Mouse (Mus musculus): ENCODE measurements around the gene Atp2a3. TPM values are rescaled to one million over a fixed set of nuclear protein-coding genes. Genes with fewer than 3 reads are reported as not detected.

Gene Atp2a3
- 2.1 and 2.4 TPM in 2 replicates for polyA plus RNA-seq (2012; rRNA removed)

GRCm38 (mm10) chr11:72961072-72961980 is at the start of gene Atp2a3:
Gene Atp2a3 (plus strand): TSS chr11:72961169.

GRCm38 (mm10) chr11:72998771-72999170 is 37.8 kb downstream of the Atp2a3 start, which contains the start of gene P2rx1:
Gene P2rx1 (plus strand): TSS chr11:72999103.

GRCm38 (mm10) chr11:73018471-73019146 is 57.6 kb downstream of the Atp2a3 start, which contains the start of gene Camkk1:
Gene Camkk1 (plus strand): TSS chr11:73019008.

Other genes with a start within 250 kb of the Atp2a3 start
- 4.3 and 4.4 TPM in 2 replicates for gene Cyb5d2, start 165.0 kb upstream of the Atp2a3 start, polyA plus RNA-seq (2012; rRNA removed)
- gene Zzef1, start 164.9 kb upstream of the Atp2a3 start, polyA plus RNA-seq (2012; rRNA removed), result 14.6 and 19.9 TPM in 2 replicates
- gene P2rx1, start 37.9 kb downstream of the Atp2a3 start, polyA plus RNA-seq (2012; rRNA removed), result 1.2 and 1.7 TPM in 2 replicates
- gene Camkk1, start 57.8 kb downstream of the Atp2a3 start, polyA plus RNA-seq (2012; rRNA removed), result 5.3 and 7.2 TPM in 2 replicates
- gene Ncbp3, start 86.6 kb downstream of the Atp2a3 start, polyA plus RNA-seq (2012; rRNA removed), result 9.6 and 11.2 TPM in 2 replicates
- 0.08 and 0.09 TPM in 2 replicates for gene Itgae, start 129.4 kb downstream of the Atp2a3 start, polyA plus RNA-seq (2012; rRNA removed)
- gene Haspin, start 177.1 kb downstream of the Atp2a3 start, polyA plus RNA-seq (2012; rRNA removed), result 7.2 and 8.3 TPM in 2 replicates
- gene P2rx5, start 199.3 kb downstream of the Atp2a3 start, polyA plus RNA-seq (2012; rRNA removed), result 0.28 and 0.30 TPM in 2 replicates
- gene Emc6, start 215.9 kb downstream of the Atp2a3 start, polyA plus RNA-seq (2012; rRNA removed), result 54.9 and 65.4 TPM in 2 replicates
- gene Tax1bp3, start 215.9 kb downstream of the Atp2a3 start, polyA plus RNA-seq (2012; rRNA removed), result 36.6 and 91.2 TPM in 2 replicates
- gene Ctns, start 237.9 kb downstream of the Atp2a3 start, polyA plus RNA-seq (2012; rRNA removed), result 12.3 and 21.2 TPM in 2 replicates
- 0.91 and 1.5 TPM in 2 replicates for gene Shpk, start 238.3 kb downstream of the Atp2a3 start, polyA plus RNA-seq (2012; rRNA removed)

Data from central nervous system, embryonic 11.5 days (tissue).